Mouse (Mus musculus): ENCODE results near the gene Junb.

DNA sequence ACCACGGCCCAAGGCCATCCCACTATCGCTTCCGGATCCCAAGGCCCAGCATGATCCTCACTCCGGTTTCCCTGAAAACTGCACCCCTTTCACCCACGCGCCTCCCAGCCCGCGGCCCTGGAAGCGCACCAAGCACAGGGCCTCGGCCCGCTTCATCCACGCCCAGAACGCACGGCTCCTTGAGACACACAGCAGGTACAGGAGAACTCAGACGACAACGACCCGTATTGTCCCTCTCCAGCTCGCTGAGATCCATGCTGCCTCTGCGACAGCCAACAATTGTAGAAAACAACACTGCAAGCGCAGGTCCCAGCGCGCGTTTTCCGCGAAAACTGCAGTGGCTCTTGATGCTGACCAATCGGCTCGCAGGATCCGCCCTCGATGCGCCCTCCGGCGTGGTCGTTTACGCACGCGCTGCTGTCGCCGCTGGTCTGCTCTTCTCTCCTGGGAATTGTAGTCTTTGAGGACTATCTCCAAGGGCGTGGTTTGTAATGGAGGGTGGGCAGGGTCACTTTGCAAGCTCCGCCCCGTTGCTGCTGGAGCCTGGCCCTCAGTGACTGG lies 12.7 kb downstream of the Junb start:
- TF ChIP-seq CTCF (IDR thresholded peaks at IDR 0.05; ENCODE audit: control insufficient read depth, insufficient read depth, insufficient read length) (no peak), CEBPB (IDR thresholded peaks at IDR 0.05; ENCODE audit: low read depth) (no peak)

Measured in C2C12 (cell line).